Mouse (Mus musculus) olfactory bulb, adult 2 months (tissue): ENCODE results near the gene Med9.

Experiments used
- CTCF ChIP-seq: fragments of 200-500 bp; IDR thresholded peaks from 2 replicates; pipeline ENCODE4 v1.5.1; 2012; ENCODE audit warnings: low read depth, mild to moderate bottlenecking, low read length, moderate library complexity; ENCODE audit not compliant: insufficient read depth
- POLR2A ChIP-seq: fragments of 200-500 bp; IDR thresholded peaks from 2 replicates; pipeline ENCODE4 v1.6.1; 2012; ENCODE audit warnings: mild to moderate bottlenecking, low read depth, low read length, moderate library complexity; ENCODE audit not compliant: insufficient read depth

DNA sequence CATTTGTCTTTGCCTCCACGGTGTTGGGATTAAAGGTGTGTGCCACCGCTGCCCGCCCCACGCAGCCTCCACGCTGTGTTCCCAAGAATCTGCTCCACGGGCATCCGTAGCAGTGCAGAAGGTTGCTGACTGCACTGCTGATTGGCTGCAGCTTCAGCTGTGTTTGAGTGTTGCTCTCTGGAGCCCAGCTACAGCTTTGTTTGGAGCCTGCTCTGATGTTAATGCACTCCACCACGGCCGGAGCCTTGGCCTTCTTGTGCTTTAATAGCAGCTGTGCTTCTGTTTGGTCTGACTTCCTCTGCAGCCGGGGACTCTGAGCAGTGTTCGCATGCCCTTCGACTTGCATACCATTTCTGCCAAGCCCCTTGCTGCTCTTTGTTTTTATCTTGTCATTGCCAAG lies 14.1 kb upstream of the Med9 start:
- TF ChIP-seq CTCF (no peak), POLR2A (no peak)
